Mouse (Mus musculus): ENCODE measurements around the gene Ankrd50.

Gene Ankrd50

DNA sequence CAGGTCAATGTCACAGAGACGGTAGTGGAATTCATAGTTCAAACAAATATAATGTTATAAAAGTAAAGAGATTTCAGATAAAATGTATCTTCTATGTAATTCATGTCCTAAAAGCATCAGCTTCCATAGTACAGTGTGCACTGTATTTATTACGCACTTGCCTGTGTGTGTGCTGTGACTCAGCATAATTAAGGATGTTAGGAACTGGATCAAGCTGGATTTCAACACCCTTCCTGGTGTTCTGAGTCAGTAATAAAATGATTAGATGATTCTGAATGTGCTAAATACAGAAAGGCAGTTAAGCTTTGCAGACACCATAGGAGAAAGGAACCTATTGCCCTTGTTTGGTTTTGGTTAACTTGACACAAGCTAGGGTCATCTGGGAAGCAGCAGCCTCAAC is 21.5 kb downstream of the Ankrd50 start:
- DNase-seq (ENCODE audit: low spot score): no peak

DNA sequence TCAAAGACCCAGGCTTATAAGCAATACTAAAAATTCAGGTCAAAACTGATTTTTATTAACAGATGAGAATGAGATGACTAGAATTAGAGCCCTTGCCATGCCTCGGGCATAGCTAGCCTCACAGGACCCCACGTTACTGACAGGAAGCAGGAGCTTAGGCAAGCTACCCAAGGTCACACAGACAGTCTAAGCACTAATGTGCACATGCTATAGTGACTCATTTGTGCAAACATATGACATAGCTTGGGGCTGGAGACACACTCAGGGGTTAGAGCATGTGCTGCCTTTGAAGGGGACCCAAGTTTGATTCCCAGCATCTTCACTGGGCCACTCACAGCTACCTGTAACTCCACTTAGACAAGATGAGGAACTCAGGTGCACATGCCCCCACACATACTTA is 22.9 kb downstream of the Ankrd50 start:
- DNase-seq (ENCODE audit: low spot score): no peak

DNA sequence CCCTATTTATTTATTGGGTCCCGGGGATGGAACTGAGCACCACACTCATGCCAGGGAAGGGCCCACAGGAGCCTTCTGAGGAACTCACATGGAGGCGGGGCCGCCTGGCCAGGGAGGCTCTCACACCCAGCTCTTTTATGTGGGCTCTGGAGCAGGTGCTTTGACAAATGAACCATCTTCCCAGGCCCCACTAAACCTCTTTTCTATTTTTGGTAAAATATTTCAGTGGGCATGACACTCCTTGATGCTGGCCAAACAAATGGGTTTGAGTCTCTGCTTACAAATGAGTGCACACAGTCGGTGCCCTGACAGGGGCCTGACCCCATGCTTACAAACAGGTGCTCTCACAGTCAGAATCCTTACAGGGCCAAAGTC is 24.4 kb downstream of the Ankrd50 start:
- DNase-seq (ENCODE audit: low spot score): no peak

DNA sequence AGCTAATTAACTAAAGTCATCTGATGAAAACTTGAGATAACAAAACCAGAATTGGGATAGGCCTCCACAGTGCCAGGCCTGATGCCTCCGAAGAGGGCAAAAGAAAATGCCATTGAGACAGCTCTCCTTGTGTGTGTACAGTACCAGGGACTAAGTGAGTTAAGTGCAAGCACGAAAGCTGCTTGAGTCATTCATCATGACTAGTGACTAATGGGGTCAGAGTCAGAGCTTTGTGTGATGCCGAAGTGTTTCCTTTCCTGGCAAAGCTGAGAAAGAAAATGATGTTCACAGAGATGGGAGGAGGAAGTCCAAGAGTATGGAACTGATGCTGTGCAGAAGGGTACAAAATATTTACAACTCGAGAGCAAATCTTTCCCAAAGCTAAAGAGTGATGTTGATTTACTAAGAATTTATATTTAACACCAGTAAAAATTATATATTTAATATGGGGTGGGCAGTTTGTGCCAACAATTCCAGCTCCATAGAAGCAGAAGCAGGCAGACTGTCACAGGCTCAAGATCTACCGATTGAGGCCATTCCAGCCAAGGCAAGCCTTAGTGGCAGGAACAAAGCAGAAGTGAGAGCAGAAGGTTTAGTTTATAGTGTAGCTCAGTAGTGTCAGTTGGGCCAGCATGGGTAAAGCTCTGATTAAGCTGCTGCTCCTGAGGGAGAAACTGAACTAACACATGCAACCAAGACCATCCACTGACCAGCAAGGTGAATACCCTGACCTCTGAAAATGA is 25.0 kb downstream of the Ankrd50 start:
- DNase-seq (ENCODE audit: low spot score): no peak

DNA sequence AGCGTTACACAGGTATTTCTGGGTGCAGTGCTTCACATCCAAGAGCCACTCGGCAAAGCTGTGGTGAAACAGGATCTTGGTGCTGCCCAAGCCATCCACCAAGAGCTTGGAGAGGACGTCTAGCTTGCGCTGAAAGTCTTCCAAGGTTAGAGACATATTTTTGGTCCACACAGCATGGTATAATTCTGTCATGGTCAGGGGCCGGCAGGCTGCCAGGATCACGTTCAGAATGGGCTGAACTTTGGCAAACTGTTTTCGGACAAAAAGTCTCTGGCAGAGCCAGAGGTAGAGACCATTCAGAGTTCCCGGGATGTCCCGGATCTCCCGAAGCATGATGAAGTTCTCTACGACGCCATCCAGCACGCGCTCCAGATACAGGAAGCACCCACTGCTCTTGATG is 27.6 kb downstream of the Ankrd50 start:
- no peak for DNase-seq (ENCODE audit: low spot score)

DNA sequence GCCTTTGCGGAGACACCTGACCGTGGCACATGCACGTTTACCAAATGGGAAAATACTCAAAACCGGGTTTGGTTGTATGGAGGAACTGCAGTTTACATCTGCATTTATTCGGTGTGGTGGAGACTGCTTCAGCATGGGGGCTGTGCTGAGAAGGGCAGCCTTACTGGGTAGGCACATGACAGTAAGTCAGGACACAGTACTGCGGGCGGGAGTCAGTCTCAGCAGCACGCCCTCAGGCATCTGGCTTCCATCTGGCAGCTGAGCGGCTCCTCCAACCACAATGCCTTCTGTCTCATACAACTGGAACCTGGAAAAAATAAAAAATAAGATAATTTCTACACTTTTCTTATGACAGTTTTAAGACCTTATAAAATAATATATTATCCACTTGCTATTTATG is 32.4 kb downstream of the Ankrd50 start:
- no peak for DNase-seq (ENCODE audit: low spot score)

DNA sequence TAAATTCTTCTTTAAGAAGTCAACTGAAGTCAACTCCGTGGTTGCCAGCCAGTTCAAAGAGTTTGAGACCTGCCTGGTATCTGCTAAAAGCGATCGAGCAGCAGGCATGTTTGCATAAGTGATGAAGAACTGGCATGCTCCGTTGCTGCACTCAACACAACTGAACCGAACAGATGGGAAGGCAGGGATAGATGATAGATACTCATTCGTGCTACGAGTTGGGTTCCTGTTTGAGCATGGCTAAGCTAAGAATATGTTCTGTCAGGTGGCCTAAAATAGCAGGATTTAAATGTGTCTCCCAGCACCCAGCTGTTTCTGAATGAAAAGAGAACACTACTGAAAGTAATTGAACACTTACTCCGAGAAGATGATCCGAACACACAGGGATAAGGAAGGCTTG is 38.1 kb downstream of the Ankrd50 start:
- no peak for DNase-seq (ENCODE audit: low spot score)

DNA sequence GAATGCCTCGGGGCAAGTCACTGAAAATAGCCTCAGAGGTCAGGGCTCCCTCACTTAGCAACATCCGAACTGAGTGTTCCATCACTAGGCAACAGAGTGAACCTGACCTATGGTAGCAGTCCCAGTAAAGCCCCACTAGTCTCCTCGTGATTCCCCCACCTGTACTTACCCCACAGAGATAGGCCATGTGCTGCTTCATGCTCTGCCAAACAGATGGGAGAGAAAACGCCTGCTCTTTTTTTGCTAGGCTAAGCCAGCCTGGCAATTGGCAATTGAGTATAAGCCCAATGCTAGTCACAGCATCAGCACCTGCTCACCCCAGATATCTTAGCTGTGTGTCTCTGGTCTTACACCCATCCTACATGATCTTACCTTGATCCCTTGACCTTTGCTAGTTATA is 40.8 kb downstream of the Ankrd50 start:
- DNase-seq (ENCODE audit: low spot score): no peak

DNA sequence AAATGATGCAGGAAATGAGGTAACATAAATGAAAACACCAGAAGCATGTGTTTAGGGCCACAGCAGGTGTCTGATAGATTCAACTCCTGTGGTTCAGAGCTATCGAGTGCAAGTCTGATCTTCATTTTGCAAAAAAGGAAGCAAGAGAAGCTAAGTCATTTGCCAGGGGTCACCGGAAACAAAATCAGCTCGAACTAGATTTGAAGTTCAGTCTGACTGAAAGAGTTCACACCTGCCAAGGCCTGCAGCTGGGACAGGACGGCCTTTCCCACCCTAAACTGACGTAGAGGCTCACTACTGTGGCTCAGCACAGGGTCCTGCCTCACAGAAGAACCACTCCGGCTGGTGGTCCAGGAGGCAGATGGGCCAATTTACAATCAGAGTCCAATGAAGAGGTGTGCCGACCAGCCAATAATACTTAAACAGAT is 44.1 kb downstream of the Ankrd50 start:
- no peak for DNase-seq (ENCODE audit: low spot score)

DNA sequence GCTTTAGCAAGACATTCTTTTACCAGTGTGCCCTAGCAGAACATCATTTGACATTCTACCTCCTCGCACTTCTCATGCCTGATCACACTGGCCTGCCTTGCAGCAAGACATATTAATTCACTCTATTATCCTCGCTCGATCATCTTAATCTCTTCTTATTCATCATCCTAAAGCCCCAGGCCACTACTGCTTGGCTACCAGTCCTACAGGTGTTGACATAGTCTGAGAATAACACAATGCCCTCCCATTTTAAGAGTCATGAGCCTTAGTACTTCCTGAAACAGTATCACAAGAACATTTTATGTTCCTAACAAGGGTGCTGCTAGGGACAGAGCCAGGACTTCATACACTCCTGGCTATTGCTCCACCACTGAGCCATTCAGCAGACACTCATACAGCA is 48.0 kb downstream of the Ankrd50 start:
- no peak for DNase-seq (ENCODE audit: low spot score)

DNA sequence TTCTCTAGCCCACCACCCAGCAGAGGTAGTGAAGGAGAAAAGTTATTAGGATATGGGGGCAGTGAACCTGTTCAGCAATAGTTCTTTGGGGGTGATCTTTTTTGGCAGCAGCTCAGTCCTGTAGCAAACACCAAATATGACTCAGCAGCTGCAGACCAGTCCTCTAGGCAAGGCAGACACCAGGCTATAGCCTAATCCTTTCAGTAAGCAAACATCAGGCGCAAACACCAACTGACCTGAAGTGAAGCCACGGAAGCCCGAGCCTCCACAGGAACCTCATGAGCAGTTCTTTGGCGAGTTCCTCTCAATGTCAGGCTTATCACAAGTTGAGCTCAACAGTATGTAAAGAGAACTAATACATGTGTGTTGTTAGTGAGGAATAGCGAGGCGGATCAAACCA is 48.8 kb downstream of the Ankrd50 start:
- DNase-seq (ENCODE audit: low spot score): no peak

DNA sequence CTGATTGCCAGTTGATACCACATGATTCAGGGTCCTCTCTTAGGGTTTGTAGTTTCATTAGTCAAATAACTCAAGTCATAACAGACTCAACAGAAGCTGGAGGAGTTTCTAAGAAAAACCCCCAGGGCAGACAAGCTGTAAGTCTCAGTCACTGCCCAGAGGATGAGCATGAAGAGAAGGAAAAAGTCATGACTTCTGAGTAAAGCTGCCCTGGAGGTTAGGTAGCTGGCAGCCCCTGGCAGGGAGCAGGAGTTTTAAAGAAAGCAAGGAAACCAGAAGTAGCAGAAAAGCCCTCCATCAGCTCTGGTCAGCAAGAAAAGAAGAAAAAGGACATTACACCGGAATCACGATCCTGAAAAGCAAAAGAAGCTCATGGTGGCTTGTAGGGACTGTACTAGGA is 50.2 kb downstream of the Ankrd50 start:
- no peak for DNase-seq (ENCODE audit: low spot score)

DNA sequence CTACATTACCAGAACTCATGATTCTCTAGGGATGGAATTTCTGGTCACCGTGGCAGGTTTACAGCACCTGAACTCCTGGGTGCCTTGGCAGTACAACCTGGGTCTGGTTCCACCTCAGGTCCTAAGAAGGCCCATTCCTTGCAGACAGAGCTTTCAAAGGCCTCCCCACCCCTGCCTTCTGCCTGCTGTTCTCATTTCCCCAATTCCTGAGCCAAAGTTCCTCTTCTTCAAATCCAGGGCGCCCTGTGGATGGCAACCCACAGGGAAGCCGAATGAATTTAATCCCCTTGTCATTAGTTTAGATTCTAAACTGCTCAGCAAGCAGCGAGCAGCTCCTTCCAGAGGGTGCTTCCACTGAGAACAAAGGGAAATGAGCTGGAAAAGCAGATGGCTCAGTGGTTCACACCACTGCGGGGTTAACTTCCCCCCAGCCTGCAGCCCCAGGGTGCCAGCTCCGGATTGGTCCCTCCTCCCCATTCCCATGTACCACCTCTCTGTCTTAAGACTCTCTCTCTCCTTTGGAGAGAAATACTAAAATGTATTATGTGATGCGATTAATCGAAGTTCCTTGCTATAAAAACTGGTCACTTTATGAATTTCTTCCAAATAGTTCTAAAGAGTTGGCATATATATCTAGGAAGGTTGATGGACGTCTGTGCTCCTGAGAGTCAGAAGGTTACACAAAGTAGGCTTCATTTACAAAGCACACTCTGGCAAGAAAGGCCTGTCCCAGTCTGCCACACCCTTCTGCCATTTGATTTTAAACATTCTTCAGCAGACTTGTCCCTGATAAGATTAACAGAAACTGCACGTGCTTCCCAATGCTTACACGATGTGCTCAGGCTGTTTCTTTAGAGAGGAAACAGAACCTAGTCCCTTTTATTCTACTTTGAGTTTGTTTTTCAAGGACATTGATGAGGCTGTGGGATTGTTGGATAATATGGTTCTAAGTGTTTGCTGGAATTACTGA is 50.9 kb downstream of the Ankrd50 start:
- no peak for DNase-seq (ENCODE audit: low spot score)

DNA sequence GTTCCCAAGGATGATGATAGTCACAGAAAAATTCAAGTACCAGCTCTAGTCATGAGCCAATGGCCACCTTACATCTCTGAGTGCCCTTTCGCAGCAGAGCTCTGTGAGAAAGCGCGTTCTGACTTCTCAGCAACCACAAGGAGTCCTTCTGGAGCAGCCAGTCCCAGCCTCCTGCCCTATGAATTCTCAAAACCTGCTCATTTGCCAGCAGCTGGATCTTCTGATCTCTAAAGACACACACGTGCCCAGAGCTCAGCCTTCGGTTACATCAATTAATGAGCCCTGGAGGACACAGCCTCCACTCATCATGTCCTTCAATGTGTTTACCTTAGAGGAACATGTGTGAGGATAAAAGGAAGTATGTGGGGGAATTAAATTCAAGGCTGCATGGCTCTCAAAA is 53.2 kb downstream of the Ankrd50 start:
- DNase-seq (ENCODE audit: low spot score): no peak

DNA sequence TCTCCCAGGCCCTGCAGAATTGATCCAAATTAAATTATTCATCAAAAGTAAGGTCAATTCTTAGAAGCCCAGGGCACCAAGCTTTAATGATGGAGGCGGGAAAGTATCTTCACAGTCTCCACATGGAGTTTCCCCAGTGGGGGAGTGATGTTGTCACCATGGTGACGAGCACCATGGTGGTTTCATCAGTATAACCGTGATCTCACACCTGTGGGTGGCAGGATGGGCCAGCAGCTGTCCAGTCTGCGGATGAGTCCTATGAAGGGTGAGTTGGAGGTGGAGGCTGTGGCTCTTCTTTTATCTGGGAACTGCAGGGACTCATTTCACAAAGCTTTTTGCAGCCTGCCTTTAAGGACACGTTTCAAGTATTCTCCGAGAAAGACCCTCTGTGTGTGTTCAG is 53.6 kb downstream of the Ankrd50 start:
- DNase-seq (ENCODE audit: low spot score): no peak

DNA sequence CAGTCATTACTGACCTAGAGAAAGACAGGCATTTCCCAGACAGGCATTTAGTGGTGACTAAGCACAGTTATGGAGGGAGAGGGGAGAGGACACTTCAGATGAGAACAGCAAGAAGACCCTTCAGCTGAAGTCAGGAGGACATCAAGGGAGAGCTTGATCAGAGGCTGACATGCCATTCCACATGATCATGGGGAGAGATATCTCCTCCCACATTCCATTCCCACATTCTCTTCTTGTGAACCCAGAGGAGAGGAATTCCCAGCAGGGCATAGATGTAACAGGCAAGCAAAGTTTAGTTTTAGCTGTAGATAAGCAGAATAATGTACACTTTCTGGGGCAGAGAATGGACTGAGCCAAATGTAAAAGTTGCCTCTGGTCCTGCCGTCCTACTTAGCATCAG is 57.4 kb downstream of the Ankrd50 start:
- no peak for DNase-seq (ENCODE audit: low spot score)

DNA sequence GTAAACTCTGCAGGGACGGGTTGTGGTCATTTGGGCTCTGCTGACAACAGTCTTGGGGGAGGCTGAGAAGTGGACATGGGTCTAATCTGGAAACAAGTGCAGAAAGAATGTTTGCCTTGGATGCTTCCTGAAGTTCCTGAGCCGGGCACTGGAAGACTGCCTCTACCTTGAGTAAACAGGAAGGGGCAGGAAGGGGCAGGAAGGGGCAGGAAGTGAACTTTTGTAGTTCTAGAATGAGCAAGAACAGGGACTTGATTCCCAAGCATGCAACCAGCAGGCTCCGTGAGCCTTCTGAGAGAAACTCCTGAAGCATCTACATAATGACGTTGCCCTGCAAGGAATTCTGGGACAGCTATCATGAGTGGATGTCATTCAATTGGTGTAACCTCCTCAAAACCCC is 60.7 kb downstream of the Ankrd50 start:
- DNase-seq (ENCODE audit: low spot score): no peak

DNA sequence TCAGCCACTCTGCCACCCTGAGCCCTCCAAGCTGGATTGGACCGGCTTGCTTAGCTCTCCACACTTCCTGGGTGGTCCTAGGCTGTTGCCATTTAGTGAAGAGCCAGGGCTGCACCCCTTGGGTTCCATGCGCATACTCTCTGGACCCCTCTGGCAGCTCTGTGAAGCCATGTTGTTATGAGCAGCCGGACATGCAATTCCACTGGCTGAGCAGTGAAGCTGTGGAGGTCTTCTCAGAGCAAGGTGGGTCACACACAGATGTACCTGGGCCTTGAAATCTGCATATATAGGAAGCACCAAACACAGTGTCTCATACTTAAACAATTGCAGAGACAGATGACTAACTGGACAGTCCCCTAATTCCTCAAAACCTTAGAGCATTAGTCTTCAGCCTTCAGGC is 64.7 kb downstream of the Ankrd50 start:
- DNase-seq (ENCODE audit: low spot score): no peak

DNA sequence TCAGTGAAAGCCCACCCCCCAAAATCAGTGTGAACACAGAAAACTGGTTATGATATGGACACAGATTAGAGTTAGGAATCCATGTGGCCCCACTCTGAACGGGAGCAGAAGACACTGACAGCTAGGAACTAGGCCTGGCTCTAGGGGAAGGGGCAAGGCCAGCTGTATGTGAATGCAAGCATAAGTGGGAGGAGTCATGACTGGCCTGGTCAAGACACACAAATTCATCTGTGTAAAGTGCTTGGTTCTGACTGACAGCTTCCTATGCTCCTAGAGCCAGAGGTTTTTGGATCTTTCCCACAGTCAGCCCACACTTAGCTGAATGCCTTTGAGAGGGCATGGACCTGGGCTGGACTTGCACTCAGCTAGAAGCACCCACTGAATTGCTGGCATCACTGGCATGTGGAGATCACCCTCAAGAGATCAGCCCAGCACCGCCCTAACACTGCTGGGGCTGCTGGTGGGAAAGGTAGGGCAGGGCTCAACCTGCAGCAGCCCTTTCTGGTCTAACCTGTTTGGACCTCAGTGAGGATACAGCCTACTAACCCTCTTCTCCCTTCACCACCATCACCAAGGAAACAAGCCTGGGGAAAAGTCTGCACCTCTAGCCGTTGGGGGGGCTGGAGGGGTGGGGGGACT is 69.2 kb downstream of the Ankrd50 start:
- no peak for DNase-seq (ENCODE audit: low spot score)

All from ovary, postnatal 10 days (tissue).